Mouse (Mus musculus) myocyte (in vitro differentiated cells): ENCODE data around the gene Gm45713. TPM values are rescaled to one million over a fixed set of nuclear protein-coding genes. Genes with fewer than 3 reads are reported as not detected.
"Not testable (repeated sequence)": the region's sequence is repeated elsewhere in the genome, so short reads cannot be mapped to it uniquely, and the experiment has no call there.

Experiments
- H3K27me3 ChIP-seq: one replicate; pipeline ENCODE4 v1.6.1; 2011; ENCODE audit not compliant: control insufficient read depth, insufficient read depth, insufficient read length
- H3K36me3 ChIP-seq: one replicate; pipeline ENCODE4 v1.6.1; 2011; ENCODE audit not compliant: control insufficient read depth, insufficient read depth
- H3K4me2 ChIP-seq: one replicate; pipeline ENCODE4 v1.6.1; 2011; ENCODE audit warnings: low read depth, control low read depth
- H3K4me3 ChIP-seq: one replicate; pipeline ENCODE4 v1.5.1; 2011; ENCODE audit warnings: mild to moderate bottlenecking, control low read depth, moderate library complexity
- H3K79me2 ChIP-seq: one replicate; pipeline ENCODE4 v1.6.1; 2011; ENCODE audit not compliant: control insufficient read depth, insufficient read depth
- H3ac ChIP-seq: one replicate; pipeline ENCODE4 v1.6.1; 2011; ENCODE audit not compliant: control insufficient read depth, insufficient read length
- CEBPB ChIP-seq: IDR thresholded peaks from 2 replicates; pipeline ENCODE4 v1.6.1; 2011; ENCODE audit warnings: mild to moderate bottlenecking, moderate library complexity; ENCODE audit not compliant: poor library complexity, insufficient read depth, severe bottlenecking
- E2F4 ChIP-seq: IDR thresholded peaks from one replicate; pipeline ENCODE4 v1.6.1; 2011; ENCODE audit warnings: mild to moderate bottlenecking, control low read depth, moderate library complexity; ENCODE audit not compliant: insufficient read depth
- MAX ChIP-seq: IDR thresholded peaks from one replicate; pipeline ENCODE4 v1.6.1; 2011; ENCODE audit warnings: low read depth, mild to moderate bottlenecking, control low read depth
- MYOD1 ChIP-seq, 3 experiments: IDR thresholded peaks; one replicate each; pipeline ENCODE4 v1.6.1; 2011; ENCODE audit warnings: control low read depth in 2 of 3, low read depth in 2 of 3, mild to moderate bottlenecking in 2 of 3, moderate library complexity in 1 of 3; ENCODE audit not compliant: insufficient read length in 2 of 3, control insufficient read depth in 1 of 3
- MYOG ChIP-seq, 3 experiments: IDR thresholded peaks; one replicate each; pipeline ENCODE4 v1.6.1; 2011; ENCODE audit warnings: control low read depth in 2 of 3, low read depth in 2 of 3, mild to moderate bottlenecking in 2 of 3; ENCODE audit not compliant: insufficient read length in 2 of 3, control insufficient read depth in 1 of 3, insufficient read depth in 1 of 3
- POLR2A ChIP-seq: IDR thresholded peaks from one replicate; pipeline ENCODE4 v1.6.1; 2011; ENCODE audit warnings: low read depth, mild to moderate bottlenecking, control low read depth, moderate library complexity; ENCODE audit not compliant: insufficient read length
- POLR2AphosphoS2 ChIP-seq: IDR thresholded peaks from one replicate; pipeline ENCODE4 v1.6.1; 2011; ENCODE audit warnings: low read depth, control low read depth; ENCODE audit not compliant: insufficient read length
- REST ChIP-seq: IDR thresholded peaks from one replicate; pipeline ENCODE4 v1.6.1; 2011; ENCODE audit warnings: mild to moderate bottlenecking, control low read depth, moderate library complexity; ENCODE audit not compliant: insufficient read depth, insufficient read length
- SRF ChIP-seq: IDR thresholded peaks from one replicate; pipeline ENCODE4 v1.6.1; 2011; ENCODE audit warnings: low read depth; ENCODE audit not compliant: control insufficient read depth, insufficient read length
- TCF12 ChIP-seq: IDR thresholded peaks from one replicate; pipeline ENCODE4 v1.6.1; 2011; ENCODE audit warnings: mild to moderate bottlenecking, control low read depth; ENCODE audit not compliant: poor library complexity, insufficient read depth, severe bottlenecking
- TCF3 ChIP-seq: IDR thresholded peaks from one replicate; pipeline ENCODE4 v1.6.1; 2011; ENCODE audit warnings: low read depth, control low read depth; ENCODE audit not compliant: insufficient read length
- USF1 ChIP-seq: IDR thresholded peaks from one replicate; pipeline ENCODE4 v1.6.1; 2011; ENCODE audit warnings: low read depth, mild to moderate bottlenecking, control low read depth, moderate library complexity
- polyA plus RNA-seq: library from polyadenylated mRNA; unstranded; fragments of >200 nt; fragmentation: generic; extraction: Trizol; gene quantifications from one replicate; pipeline ENCODE4 v1.2.1, GENCODE M21; 2012; ENCODE audit warnings: missing spikeins

The Gm45713 gene
- polyA plus RNA-seq, 1 experiment = 3.6 TPM

GRCm38 (mm10) chr7:45097479-45097878, 38.6 kb downstream of the Gm45713 start:
- Histone ChIP-seq H3K79me2 (no peaks in the 10 kb centered on the region), H3K27me3 (no peaks in the 10 kb centered on the region), H3K36me3 (no peaks in the 10 kb centered on the region), H3K4me3 (no peak overlapping the region), H3ac (no peak overlapping the region), H3K4me2 (no peak overlapping the region)
- TF ChIP-seq TCF3 = no peak
- no peak for TF ChIP-seq POLR2AphosphoS2
- no peak for TF ChIP-seq CEBPB
- TF ChIP-seq MAX = no peak
- no peak for TF ChIP-seq REST
- TF ChIP-seq SRF = no peak
- no peak for TF ChIP-seq MYOD1 (IDR thresholded peaks at IDR 0.05; ENCODE audit: control insufficient read depth in 1 of 3, insufficient read length in 2 of 3, low read depth in 2 of 3)
- no peak for TF ChIP-seq TCF12
- TF ChIP-seq E2F4 = no peak
- TF ChIP-seq MYOG (IDR thresholded peaks at IDR 0.05; ENCODE audit: control insufficient read depth in 1 of 3, insufficient read depth in 1 of 3, insufficient read length in 2 of 3, low read depth in 2 of 3) = no peak
- no peak for TF ChIP-seq POLR2A

- not testable (repeated sequence) for H3K36me3 ChIP-seq, H3K4me2 ChIP-seq, H3K4me3 ChIP-seq, H3K79me2 ChIP-seq, H3ac ChIP-seq, H3K27me3 ChIP-seq
Measured at GRCm38 (mm10) chr7:45095965-45096364, 40.1 kb downstream of the Gm45713 start.

GRCm38 (mm10) chr7:45095367-45095766, 40.7 kb downstream of the Gm45713 start:
- no peak for TF ChIP-seq MYOD1 (IDR thresholded peaks at IDR 0.05; ENCODE audit: control insufficient read depth in 1 of 3, insufficient read length in 2 of 3, low read depth in 2 of 3)
- no peak for TF ChIP-seq MYOG (IDR thresholded peaks at IDR 0.05; ENCODE audit: control insufficient read depth in 1 of 3, insufficient read depth in 1 of 3, insufficient read length in 2 of 3, low read depth in 2 of 3)
- no peak for TF ChIP-seq CEBPB
- TF ChIP-seq TCF12 = no peak
- TF ChIP-seq SRF = no peak
- no peak for TF ChIP-seq POLR2A
- no peak for TF ChIP-seq USF1
- TF ChIP-seq REST = no peak
- TF ChIP-seq E2F4 = no peak
- no peak for TF ChIP-seq POLR2AphosphoS2
- no peak for TF ChIP-seq TCF3
- TF ChIP-seq MAX = no peak
- Histone ChIP-seq H3K79me2 (no peaks in the 10 kb centered on the region), H3K4me3 (no peak overlapping the region), H3K36me3 (no peaks in the 10 kb centered on the region), H3ac (no peak overlapping the region), H3K27me3 (no peaks in the 10 kb centered on the region), H3K4me2 (no peak overlapping the region)

GRCm38 (mm10) chr7:45094121-45094520, 41.9 kb downstream of the Gm45713 start:
- H3K36me3 ChIP-seq = no peaks in the 10 kb centered on the region
- TF ChIP-seq CEBPB = no peak
- no peak for TF ChIP-seq POLR2A
- no peak for TF ChIP-seq MYOG (IDR thresholded peaks at IDR 0.05; ENCODE audit: control insufficient read depth in 1 of 3, insufficient read depth in 1 of 3, insufficient read length in 2 of 3, low read depth in 2 of 3)
- no peak for TF ChIP-seq REST
- TF ChIP-seq USF1 = no peak
- no peak for TF ChIP-seq TCF12
- no peak for TF ChIP-seq MYOD1 (IDR thresholded peaks at IDR 0.05; ENCODE audit: control insufficient read depth in 1 of 3, insufficient read length in 2 of 3, low read depth in 2 of 3)
- TF ChIP-seq MAX = no peak
- TF ChIP-seq SRF = no peak
- no peak for TF ChIP-seq POLR2AphosphoS2
- no peak overlapping the region for H3K4me2 ChIP-seq
- H3K27me3 ChIP-seq = no peaks in the 10 kb centered on the region
- H3ac ChIP-seq = no peak overlapping the region
- H3K4me3 ChIP-seq = no peak overlapping the region
- H3K79me2 ChIP-seq = no peaks in the 10 kb centered on the region

- no peak for TF ChIP-seq USF1
- no peak for TF ChIP-seq MYOD1 (IDR thresholded peaks at IDR 0.05; ENCODE audit: control insufficient read depth in 1 of 3, insufficient read length in 2 of 3, low read depth in 2 of 3)
- TF ChIP-seq TCF12 = no peak
- TF ChIP-seq SRF = no peak
- TF ChIP-seq POLR2A = no peak
- no peak for TF ChIP-seq POLR2AphosphoS2
- no peak for TF ChIP-seq MAX
- TF ChIP-seq E2F4 = no peak
- no peak for TF ChIP-seq TCF3
- TF ChIP-seq MYOG (IDR thresholded peaks at IDR 0.05; ENCODE audit: control insufficient read depth in 1 of 3, insufficient read depth in 1 of 3, insufficient read length in 2 of 3, low read depth in 2 of 3) = no peak
- TF ChIP-seq CEBPB = no peak
- TF ChIP-seq REST = no peak
- H3K4me2 ChIP-seq = no peak overlapping the region
- no peak overlapping the region for H3ac ChIP-seq
Measured at GRCm38 (mm10) chr7:45093516-45093905, 42.5 kb downstream of the Gm45713 start.

More at GRCm38 (mm10) chr7:45093516-45093905, 42.5 kb downstream of the Gm45713 start:
- H3K36me3 ChIP-seq = no peaks in the 10 kb centered on the region
- no peaks in the 10 kb centered on the region for H3K79me2 ChIP-seq
- no peaks in the 10 kb centered on the region for H3K27me3 ChIP-seq
- no peak overlapping the region for H3K4me3 ChIP-seq
